In the genomic region with DNA sequence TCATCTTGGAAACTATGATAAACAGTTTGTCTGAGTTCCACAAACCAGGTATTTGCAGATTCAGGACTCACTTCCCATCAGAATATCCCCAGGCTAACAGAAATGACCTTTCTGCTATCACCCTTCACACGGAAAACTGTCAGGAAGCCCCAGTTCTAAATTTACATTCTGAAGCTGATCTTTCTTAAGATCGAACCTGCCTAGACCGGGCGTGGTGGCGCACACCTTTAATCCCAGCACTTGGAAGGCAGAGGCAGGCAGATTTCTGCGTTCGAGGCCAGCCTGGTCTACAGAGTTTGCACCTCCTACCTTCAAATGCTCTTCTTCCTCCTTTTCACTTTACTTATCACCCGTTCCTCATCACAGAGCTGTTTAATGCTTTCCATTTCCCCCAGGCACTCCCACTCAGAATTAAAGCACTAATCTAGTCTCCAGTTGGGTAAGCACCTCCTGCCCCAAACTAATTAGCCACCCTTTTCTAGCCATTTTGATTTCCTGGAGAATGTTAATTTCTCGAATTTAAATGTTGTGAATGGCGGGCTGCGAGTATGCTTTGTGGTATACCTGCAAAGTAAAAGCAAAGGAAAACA, we compare ENCODE assay signal across 8 mouse cellular contexts. TPM values are rescaled to one million over a fixed set of nuclear protein-coding genes. Genes with fewer than 3 reads are reported as not detected.
A peak's percentile ranks its signal among the peaks of the same experiment; 100 is the strongest.
DNase-seq lines count a peak whose midpoint lies in the region; ATAC-seq and TF ChIP-seq lines count a peak whose summit lies in the region.

No protein-coding gene starts in this region.

- peak overlapping the region; percentile 72 for H3K27ac ChIP-seq in heart, postnatal 0 days (ENCODE audit: low read depth)

- ATAC-seq in heart, postnatal 0 days (ENCODE audit: insufficient read depth, low read depth) = no peak
- ATAC-seq in megakaryocyte progenitor cell, adult 5-6 weeks (replicated peaks; ENCODE audit: poor library complexity) = peak; percentile 19; the same call in 1 of the 2 replicates

- H3K9me3 ChIP-seq in heart, postnatal 0 days (replicated peaks; ENCODE audit: control insufficient read depth, low read length) = no peaks in the 10 kb centered on the region

- H3K36me3 ChIP-seq in heart, postnatal 0 days (replicated peaks; ENCODE audit: control insufficient read depth, insufficient read depth, low read length) = no peaks in the 10 kb centered on the region

- H3K4me3 ChIP-seq in heart, postnatal 0 days (ENCODE audit: low read depth, low read length) = peak overlapping the region; percentile 80

- no peaks in the 10 kb centered on the region for H3K27me3 ChIP-seq in heart, postnatal 0 days (ENCODE audit: control insufficient read depth, insufficient read depth, low read length)

- TF ChIP-seq EP300 in heart, postnatal 0 days (IDR thresholded peaks at IDR 0.05; ENCODE audit: low read depth) = no peak

- no peak for TF ChIP-seq CTCF in heart, postnatal 0 days (IDR thresholded peaks at IDR 0.05; ENCODE audit: low read depth)

- peaks cover 10% of the 10 kb centered on the region for H3K4me1 ChIP-seq in heart, postnatal 0 days (ENCODE audit: control insufficient read depth, insufficient read depth)

- peak overlapping the region; percentile 95 for H3K4me2 ChIP-seq in heart, postnatal 0 days (ENCODE audit: low read depth, low read length)

- H3K9ac ChIP-seq in heart, postnatal 0 days (replicated peaks; ENCODE audit: low read depth, low read length) = peak overlapping the region; percentile 87

- DNase-seq in kidney, adult 11 months = peak; percentile 12
- DNase-seq in kidney, postnatal 10 days = no peak
- DNase-seq in T-cell, adult 2 months (ENCODE audit: low spot score) = peak; percentile 1
- no peak for DNase-seq in heart, postnatal 0 days (ENCODE audit: low spot score)
- no peak for DNase-seq in adrenal gland, postnatal 25 days
- DNase-seq in urinary bladder, postnatal 14 days (ENCODE audit: low spot score) = no peak
- no peak for DNase-seq in cerebellum, adult 9-10 months

- 60% methylated on average over 11 of the region's 11 CpGs for WGBS in heart, postnatal 0 days

RNA-seq across cellular contexts. Expression of gene Med21, which starts 0.6 kb away (rescaled TPM):
- 85.9 and 86.8 TPM in 2 replicates for total RNA-seq in heart, postnatal 0 days (2014; rRNA removed; ENCODE audit: low replicate concordance)
- 139 and 145 TPM in 2 replicates for polyA plus RNA-seq in heart, postnatal 0 days (2015; fragmentation: Nextera tagmentation; extraction: Ambion mirVana)
- 222 and 260 TPM in 2 replicates for total RNA-seq in megakaryocyte progenitor cell, adult 5-6 weeks (2015)
- total RNA-seq in megakaryocyte progenitor cell, adult 5-6 weeks (2017) = 190 and 247 TPM in 2 replicates
- total RNA-seq in adrenal gland, postnatal 25 days (2021) = 70.3 and 72.0 TPM in 2 replicates

RNA-seq across cellular contexts. Expression of gene Tm7sf3, which starts 0.9 kb away (rescaled TPM):
- total RNA-seq in heart, postnatal 0 days (2014; rRNA removed; ENCODE audit: low replicate concordance) = 39.5 and 41.7 TPM in 2 replicates
- 24.9 and 27.3 TPM in 2 replicates for polyA plus RNA-seq in heart, postnatal 0 days (2015; fragmentation: Nextera tagmentation; extraction: Ambion mirVana)
- total RNA-seq in megakaryocyte progenitor cell, adult 5-6 weeks (2015) = 78.9 and 81.3 TPM in 2 replicates
- 92.5 and 99.5 TPM in 2 replicates for total RNA-seq in megakaryocyte progenitor cell, adult 5-6 weeks (2017)
- total RNA-seq in adrenal gland, postnatal 25 days (2021) = 38.1 and 53.9 TPM in 2 replicates

Comparison
In these comparisons a context has a peak if more than half of its experiments do, and no peak if none do; other contexts are left out.
1. DNase-seq: peak in kidney, adult 11 months (single experiment) and T-cell, adult 2 months (single experiment); none in kidney, postnatal 10 days (single experiment), heart, postnatal 0 days (single experiment), adrenal gland, postnatal 25 days (single experiment), urinary bladder, postnatal 14 days (single experiment) and cerebellum, adult 9-10 months (single experiment).